Mouse (Mus musculus) myocyte (in vitro differentiated cells): ENCODE results near the gene Jazf1. TPM values are rescaled to one million over a fixed set of nuclear protein-coding genes. Genes with fewer than 3 reads are reported as not detected.

Experiments used
- H3K27me3 ChIP-seq: one replicate; pipeline ENCODE4 v1.6.1; 2011; ENCODE audit not compliant: control insufficient read depth, insufficient read depth, insufficient read length
- H3K36me3 ChIP-seq: one replicate; pipeline ENCODE4 v1.6.1; 2011; ENCODE audit not compliant: control insufficient read depth, insufficient read depth
- H3K4me2 ChIP-seq: one replicate; pipeline ENCODE4 v1.6.1; 2011; ENCODE audit warnings: low read depth, control low read depth
- H3K4me3 ChIP-seq: one replicate; pipeline ENCODE4 v1.5.1; 2011; ENCODE audit warnings: mild to moderate bottlenecking, control low read depth, moderate library complexity
- H3K79me2 ChIP-seq: one replicate; pipeline ENCODE4 v1.6.1; 2011; ENCODE audit not compliant: control insufficient read depth, insufficient read depth
- H3ac ChIP-seq: one replicate; pipeline ENCODE4 v1.6.1; 2011; ENCODE audit not compliant: control insufficient read depth, insufficient read length
- CEBPB ChIP-seq: IDR thresholded peaks from 2 replicates; pipeline ENCODE4 v1.6.1; 2011; ENCODE audit warnings: mild to moderate bottlenecking, moderate library complexity; ENCODE audit not compliant: poor library complexity, insufficient read depth, severe bottlenecking
- E2F4 ChIP-seq: IDR thresholded peaks from one replicate; pipeline ENCODE4 v1.6.1; 2011; ENCODE audit warnings: mild to moderate bottlenecking, control low read depth, moderate library complexity; ENCODE audit not compliant: insufficient read depth
- MAX ChIP-seq: IDR thresholded peaks from one replicate; pipeline ENCODE4 v1.6.1; 2011; ENCODE audit warnings: low read depth, mild to moderate bottlenecking, control low read depth
- MYOD1 ChIP-seq, 3 experiments: IDR thresholded peaks; one replicate each; pipeline ENCODE4 v1.6.1; 2011; ENCODE audit warnings: control low read depth in 2 of 3, low read depth in 2 of 3, mild to moderate bottlenecking in 2 of 3, moderate library complexity in 1 of 3; ENCODE audit not compliant: insufficient read length in 2 of 3, control insufficient read depth in 1 of 3
- MYOG ChIP-seq, 3 experiments: IDR thresholded peaks; one replicate each; pipeline ENCODE4 v1.6.1; 2011; ENCODE audit warnings: control low read depth in 2 of 3, low read depth in 2 of 3, mild to moderate bottlenecking in 2 of 3; ENCODE audit not compliant: insufficient read length in 2 of 3, control insufficient read depth in 1 of 3, insufficient read depth in 1 of 3
- POLR2A ChIP-seq: IDR thresholded peaks from one replicate; pipeline ENCODE4 v1.6.1; 2011; ENCODE audit warnings: low read depth, mild to moderate bottlenecking, control low read depth, moderate library complexity; ENCODE audit not compliant: insufficient read length
- POLR2AphosphoS2 ChIP-seq: IDR thresholded peaks from one replicate; pipeline ENCODE4 v1.6.1; 2011; ENCODE audit warnings: low read depth, control low read depth; ENCODE audit not compliant: insufficient read length
- REST ChIP-seq: IDR thresholded peaks from one replicate; pipeline ENCODE4 v1.6.1; 2011; ENCODE audit warnings: mild to moderate bottlenecking, control low read depth, moderate library complexity; ENCODE audit not compliant: insufficient read depth, insufficient read length
- SRF ChIP-seq: IDR thresholded peaks from one replicate; pipeline ENCODE4 v1.6.1; 2011; ENCODE audit warnings: low read depth; ENCODE audit not compliant: control insufficient read depth, insufficient read length
- TCF12 ChIP-seq: IDR thresholded peaks from one replicate; pipeline ENCODE4 v1.6.1; 2011; ENCODE audit warnings: mild to moderate bottlenecking, control low read depth; ENCODE audit not compliant: poor library complexity, insufficient read depth, severe bottlenecking
- TCF3 ChIP-seq: IDR thresholded peaks from one replicate; pipeline ENCODE4 v1.6.1; 2011; ENCODE audit warnings: low read depth, control low read depth; ENCODE audit not compliant: insufficient read length
- USF1 ChIP-seq: IDR thresholded peaks from one replicate; pipeline ENCODE4 v1.6.1; 2011; ENCODE audit warnings: low read depth, mild to moderate bottlenecking, control low read depth, moderate library complexity
- polyA plus RNA-seq: library from polyadenylated mRNA; unstranded; fragments of >200 nt; fragmentation: generic; extraction: Trizol; gene quantifications from one replicate; pipeline ENCODE4 v1.2.1, GENCODE M21; 2012; ENCODE audit warnings: missing spikeins

The Jazf1 gene
- polyA plus RNA-seq, 1 experiment, result 0.01 TPM

DNA sequence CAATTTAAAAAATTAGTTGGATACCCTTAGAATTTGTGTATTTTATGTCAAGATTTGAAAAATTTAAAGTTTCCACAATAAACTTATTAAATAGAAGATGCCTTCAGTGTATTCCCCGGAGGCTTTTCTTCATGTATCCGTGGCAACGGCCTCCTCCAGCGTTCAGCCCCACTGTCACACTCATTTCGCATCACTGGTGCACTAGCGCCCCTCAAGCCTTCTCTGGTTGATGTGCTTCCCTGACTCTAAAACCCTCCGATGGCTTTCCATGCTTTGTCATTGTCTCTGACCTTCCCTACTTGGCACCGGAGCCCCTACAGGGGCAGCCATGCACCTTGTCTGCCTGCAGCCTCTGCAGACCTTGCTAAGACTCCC lies 115.9 kb downstream of the Jazf1 start:
- Histone ChIP-seq H3K27me3 (no peaks in the 10 kb centered on the region), H3K79me2 (no peaks in the 10 kb centered on the region), H3K4me3 (no peak overlapping the region), H3K36me3 (no peaks in the 10 kb centered on the region), H3ac (no peak overlapping the region), H3K4me2 (no peak overlapping the region)
- TF ChIP-seq REST (no peak), TCF3 (no peak), POLR2AphosphoS2 (no peak), MAX (no peak), E2F4 (no peak), POLR2A (no peak), SRF (no peak), MYOG (IDR thresholded peaks at IDR 0.05; ENCODE audit: control insufficient read depth in 1 of 3, insufficient read depth in 1 of 3, insufficient read length in 2 of 3, low read depth in 2 of 3) (no peak), CEBPB (no peak)

DNA sequence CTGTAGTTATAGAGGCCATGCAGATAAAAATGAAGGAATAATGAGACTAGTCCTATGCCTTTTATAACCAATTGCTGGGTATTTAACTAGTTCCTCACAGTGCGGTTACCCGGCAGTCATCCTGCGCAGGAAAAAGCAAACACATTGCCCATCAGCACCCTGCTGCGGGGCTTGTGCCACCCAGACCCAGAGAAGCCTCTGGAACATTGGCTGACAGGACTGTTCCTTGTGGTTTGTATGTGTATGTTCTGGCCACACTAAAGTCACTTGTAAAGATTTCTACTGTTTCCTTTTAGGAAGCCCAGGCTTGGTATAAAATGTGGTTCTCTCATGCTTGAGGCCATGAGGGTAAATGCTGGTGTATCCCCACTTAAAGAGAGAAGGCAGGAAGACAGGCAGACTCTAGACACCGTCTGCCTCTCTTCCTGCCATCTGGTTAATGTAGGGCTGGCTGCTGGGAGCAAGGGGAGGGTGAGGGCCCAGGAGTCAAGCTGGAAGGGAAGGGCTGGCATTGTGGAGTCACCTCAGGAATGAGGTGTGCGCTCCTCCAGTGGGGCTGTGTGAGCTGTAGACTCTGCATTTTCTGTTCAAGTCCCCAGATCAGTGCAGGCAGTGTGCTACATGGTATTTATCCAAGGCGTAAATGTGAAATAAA lies 116.4 kb downstream of the Jazf1 start:
- H3ac ChIP-seq, result no peak overlapping the region
- H3K4me2 ChIP-seq, result no peak overlapping the region
- no peak for TF ChIP-seq MYOD1 (IDR thresholded peaks at IDR 0.05; ENCODE audit: control insufficient read depth in 1 of 3, insufficient read length in 2 of 3, low read depth in 2 of 3)
- no peak for TF ChIP-seq CEBPB
- TF ChIP-seq SRF, result no peak

DNA sequence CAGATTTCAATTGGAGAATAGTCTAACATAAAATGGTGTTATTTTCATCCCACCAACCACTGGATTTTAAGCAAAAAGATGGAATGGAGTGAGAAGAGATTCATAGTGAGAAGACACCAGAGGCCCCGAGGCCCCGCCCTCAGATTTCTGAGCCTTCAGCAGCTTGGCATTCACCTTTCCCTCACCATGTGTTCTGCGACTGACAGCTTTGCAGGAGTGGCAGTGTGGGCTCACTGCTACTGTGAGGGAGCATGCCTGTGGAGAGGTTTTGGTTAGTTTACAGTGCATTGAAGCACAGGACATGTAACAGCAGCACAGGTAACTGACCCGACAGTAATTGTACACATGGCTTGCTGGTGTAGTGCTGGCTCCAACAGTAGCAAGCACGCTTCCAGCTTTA lies 118.1 kb downstream of the Jazf1 start:
- peaks cover 8% of the 10 kb centered on the region for H3K27me3 ChIP-seq
- no peak for TF ChIP-seq POLR2AphosphoS2
- TF ChIP-seq CEBPB, result no peak
- TF ChIP-seq TCF3, result no peak
- TF ChIP-seq SRF, result no peak
- TF ChIP-seq TCF12, result no peak
- TF ChIP-seq USF1, result no peak
- TF ChIP-seq POLR2A, result no peak
- TF ChIP-seq REST, result no peak
- no peak for TF ChIP-seq E2F4
- no peak for TF ChIP-seq MYOD1 (IDR thresholded peaks at IDR 0.05; ENCODE audit: control insufficient read depth in 1 of 3, insufficient read length in 2 of 3, low read depth in 2 of 3)
- TF ChIP-seq MAX, result no peak
- TF ChIP-seq MYOG (IDR thresholded peaks at IDR 0.05; ENCODE audit: control insufficient read depth in 1 of 3, insufficient read depth in 1 of 3, insufficient read length in 2 of 3, low read depth in 2 of 3), result no peak
- H3ac ChIP-seq, result no peak overlapping the region
- H3K79me2 ChIP-seq, result no peaks in the 10 kb centered on the region
- no peak overlapping the region for H3K4me2 ChIP-seq
- no peaks in the 10 kb centered on the region for H3K36me3 ChIP-seq
- no peak overlapping the region for H3K4me3 ChIP-seq

More for the DNA sequence above, 116.4 kb downstream of the Jazf1 start:
- Histone ChIP-seq H3K36me3 (no peaks in the 10 kb centered on the region), H3K79me2 (no peaks in the 10 kb centered on the region), H3K4me3 (no peak overlapping the region), H3K27me3 (peaks cover under 1% of the 10 kb centered on the region)

GRCm38 (mm10) chr6:52942534-52942933 lies 125.9 kb downstream of the Jazf1 start:
- TF ChIP-seq POLR2A, result no peak
- no peak for TF ChIP-seq TCF3
- Histone ChIP-seq H3K79me2 (no peaks in the 10 kb centered on the region), H3K4me2 (no peak overlapping the region), H3ac (no peak overlapping the region), H3K4me3 (no peak overlapping the region), H3K36me3 (no peaks in the 10 kb centered on the region), H3K27me3 (peaks cover 24% of the 10 kb centered on the region)

GRCm38 (mm10) chr6:52942101-52942500 lies 126.3 kb downstream of the Jazf1 start:
- no peaks in the 10 kb centered on the region for H3K79me2 ChIP-seq
- H3K4me3 ChIP-seq, result no peak overlapping the region
- no peak overlapping the region for H3K4me2 ChIP-seq
- H3ac ChIP-seq, result no peak overlapping the region
- TF ChIP-seq TCF3 (no peak), POLR2AphosphoS2 (no peak), REST (no peak), TCF12 (no peak), SRF (no peak), MYOG (IDR thresholded peaks at IDR 0.05; ENCODE audit: control insufficient read depth in 1 of 3, insufficient read depth in 1 of 3, insufficient read length in 2 of 3, low read depth in 2 of 3) (no peak), POLR2A (no peak), CEBPB (no peak), MAX (no peak), USF1 (no peak)
- H3K36me3 ChIP-seq, result no peaks in the 10 kb centered on the region
- peaks cover 24% of the 10 kb centered on the region for H3K27me3 ChIP-seq

DNA sequence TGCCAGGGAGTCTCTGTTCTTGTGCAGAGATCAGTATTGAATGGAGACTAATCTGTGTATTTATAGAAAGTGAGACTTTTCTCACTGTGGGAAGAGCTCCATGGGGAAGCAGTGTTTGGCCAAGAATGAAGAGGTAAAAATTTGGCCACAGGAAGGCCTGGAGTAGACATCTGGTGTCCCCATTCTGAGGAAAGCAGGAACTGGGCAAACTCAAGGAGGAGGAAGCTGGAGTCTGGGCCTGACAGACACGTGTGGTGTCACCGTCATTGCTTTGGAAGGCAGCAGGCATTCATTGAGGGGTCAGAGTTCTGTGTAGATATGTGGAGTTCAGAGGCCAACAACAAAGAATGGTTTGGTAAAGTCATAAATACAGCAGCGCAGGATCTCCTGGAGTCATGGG lies 130.5 kb downstream of the Jazf1 start:
- Histone ChIP-seq H3K4me3 (no peak overlapping the region), H3K36me3 (no peaks in the 10 kb centered on the region), H3K4me2 (no peak overlapping the region), H3ac (no peak overlapping the region), H3K79me2 (no peaks in the 10 kb centered on the region), H3K27me3 (peaks cover 39% of the 10 kb centered on the region)
- TF ChIP-seq E2F4 (no peak), MYOD1 (IDR thresholded peaks at IDR 0.05; ENCODE audit: control insufficient read depth in 1 of 3, insufficient read length in 2 of 3, low read depth in 2 of 3) (no peak), TCF12 (no peak), REST (no peak), MAX (no peak), TCF3 (no peak), POLR2AphosphoS2 (no peak), CEBPB (no peak), POLR2A (no peak), SRF (no peak), USF1 (no peak), MYOG (IDR thresholded peaks at IDR 0.05; ENCODE audit: control insufficient read depth in 1 of 3, insufficient read depth in 1 of 3, insufficient read length in 2 of 3, low read depth in 2 of 3) (no peak)
